Mouse (Mus musculus) cerebellum, postnatal 4 days (tissue): Measurements from ENCODE around the gene Spata18.

Experiments used
- DNase-seq, 2 experiments: peaks; one replicate each; pipeline ENCODE4 v3.0.0; 2022; ENCODE audit warnings: low spot score in 2 of 2, mixed read lengths in 1 of 2

The Spata18 gene

GRCm38 (mm10) chr5:73716941-73717340, 65.8 kb downstream of the Spata18 start:
- DNase-seq, result no peak

GRCm38 (mm10) chr5:73721682-73722282, 70.6 kb downstream of the Spata18 start:
- no peak for DNase-seq

GRCm38 (mm10) chr5:73725981-73726380, 74.8 kb downstream of the Spata18 start:
- DNase-seq, result no peak

- DNase-seq, result no peak
Observed at GRCm38 (mm10) chr5:73728651-73729050, 77.5 kb downstream of the Spata18 start.
